Mouse (Mus musculus): ENCODE data around the gene 1700018F24Rik.

1700018F24Rik gene

DNA sequence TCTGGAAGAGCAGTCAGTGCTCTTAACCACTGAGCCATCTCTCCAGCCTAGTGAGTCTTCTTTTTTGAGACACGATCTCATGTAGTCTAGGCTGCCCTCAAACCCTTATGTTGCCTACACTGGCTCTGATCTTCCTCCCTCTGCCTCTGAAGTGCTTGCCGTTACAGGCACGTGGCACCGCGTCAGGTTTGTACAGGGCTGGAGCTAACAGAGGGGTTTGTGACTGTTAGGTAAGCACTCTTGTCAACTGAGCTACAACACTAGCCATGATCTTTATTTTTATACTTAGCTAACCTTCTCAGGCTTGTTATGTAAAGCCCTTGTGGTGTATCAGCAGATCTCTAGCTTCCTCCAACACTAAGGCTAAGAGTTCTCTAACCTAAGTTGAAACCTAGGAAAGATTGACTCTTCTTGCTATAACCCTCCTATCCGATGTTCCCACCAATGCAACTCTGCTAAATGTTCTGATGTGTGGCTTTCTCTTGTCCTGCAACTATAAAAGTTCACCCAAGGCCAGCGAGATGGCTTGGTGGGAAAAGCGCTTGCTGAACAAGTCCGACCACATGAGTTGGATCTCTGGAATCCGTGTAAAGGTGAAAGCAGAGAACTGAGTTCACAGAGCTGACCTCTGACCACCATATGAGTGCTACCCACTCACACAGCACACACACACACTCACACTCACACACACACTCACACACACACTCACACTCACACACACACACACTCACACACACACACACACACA, 39.2 kb downstream of the 1700018F24Rik start:
- no peak for DNase-seq (ENCODE audit: low read depth, low spot score)

DNA sequence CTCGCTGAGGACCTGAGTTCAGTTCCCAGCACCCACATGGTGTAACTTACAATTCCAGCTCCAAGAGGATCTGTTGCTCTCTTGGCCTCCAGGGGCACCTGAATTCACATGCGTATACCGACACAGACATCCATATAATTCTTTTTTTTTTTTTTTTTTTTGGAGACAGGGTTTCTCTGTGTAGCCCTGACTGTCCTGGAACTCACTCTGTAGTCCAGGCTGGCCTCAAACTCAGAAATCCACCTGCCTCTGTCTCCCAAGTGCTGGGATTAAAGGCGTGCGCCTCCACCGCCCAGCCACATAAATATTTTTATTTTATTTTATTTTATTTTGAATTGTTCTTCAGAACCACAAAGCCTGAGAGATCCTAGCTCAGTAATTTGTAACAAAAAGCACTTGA, 40.4 kb downstream of the 1700018F24Rik start:
- peak; percentile 7 for DNase-seq (ENCODE audit: low read depth, low spot score)

DNA sequence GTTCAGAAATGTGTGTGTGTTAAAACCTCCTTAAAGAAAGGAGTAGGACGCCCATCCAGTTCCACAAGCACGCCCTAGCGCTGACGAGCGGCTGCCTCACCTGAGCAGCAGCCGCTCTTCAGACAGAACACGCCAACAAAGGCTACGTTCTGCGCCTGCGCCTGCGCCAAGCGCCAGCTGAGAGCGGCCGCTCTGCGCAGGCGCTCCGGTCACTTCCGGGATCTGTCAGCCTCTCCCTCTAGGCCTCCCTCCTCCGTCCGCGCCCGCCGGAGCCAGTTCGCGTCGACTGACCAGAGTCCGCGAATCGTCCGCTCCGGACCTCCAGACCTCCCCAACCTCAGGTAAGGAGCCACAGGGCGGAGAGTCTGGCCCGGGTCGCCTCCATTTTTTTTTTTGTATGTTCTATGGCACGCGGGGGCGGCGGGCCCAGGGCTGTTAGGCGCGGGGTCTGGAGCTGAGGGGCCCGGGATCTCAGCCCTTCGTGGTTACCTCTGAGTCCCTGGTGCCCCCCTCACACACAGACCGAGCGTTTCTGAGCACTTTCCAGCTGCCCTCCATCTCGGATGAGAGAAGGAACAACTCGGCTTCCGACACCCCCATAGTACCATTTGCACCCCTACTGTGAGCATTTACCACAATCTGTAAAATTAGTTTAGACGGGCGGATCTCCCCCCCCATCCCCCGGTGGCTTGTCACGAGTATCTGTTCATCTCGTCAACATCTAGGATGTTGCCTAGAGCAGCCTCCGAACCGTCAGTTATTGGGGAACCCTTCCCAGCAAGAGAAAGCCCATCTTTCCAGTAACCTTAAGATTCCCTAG, 41.1 kb downstream of the 1700018F24Rik start, which contains the start of the genes Arpc1a and Kpna7:
Arpc1a (plus strand) TSS at position 199 of the 820 bp plus-strand sequence.
Kpna7 (minus strand) TSS at position 399 of the 820 bp plus-strand sequence.
- peak; percentile 98 for DNase-seq (ENCODE audit: low read depth, low spot score)

DNA sequence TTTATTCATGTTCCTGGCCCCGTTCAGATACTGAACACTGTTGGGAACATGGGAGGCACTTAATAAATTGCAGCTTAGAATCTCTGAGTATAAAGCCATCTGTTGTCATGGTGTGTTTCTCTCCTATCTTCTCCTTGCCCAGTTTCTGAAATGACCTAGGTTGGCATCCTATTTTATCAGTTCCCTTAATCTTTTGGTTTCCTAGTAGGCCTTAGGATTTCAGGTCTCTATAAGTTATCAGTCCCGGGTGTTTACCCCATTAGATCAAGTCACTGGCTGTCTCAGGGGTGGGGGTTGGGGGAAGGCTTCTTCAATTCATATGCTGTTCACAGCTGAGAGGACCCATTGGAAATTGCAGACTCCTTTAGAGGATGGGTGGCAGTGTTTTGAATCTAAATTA, 42.0 kb downstream of the 1700018F24Rik start:
- no peak for DNase-seq (ENCODE audit: low read depth, low spot score)

DNA sequence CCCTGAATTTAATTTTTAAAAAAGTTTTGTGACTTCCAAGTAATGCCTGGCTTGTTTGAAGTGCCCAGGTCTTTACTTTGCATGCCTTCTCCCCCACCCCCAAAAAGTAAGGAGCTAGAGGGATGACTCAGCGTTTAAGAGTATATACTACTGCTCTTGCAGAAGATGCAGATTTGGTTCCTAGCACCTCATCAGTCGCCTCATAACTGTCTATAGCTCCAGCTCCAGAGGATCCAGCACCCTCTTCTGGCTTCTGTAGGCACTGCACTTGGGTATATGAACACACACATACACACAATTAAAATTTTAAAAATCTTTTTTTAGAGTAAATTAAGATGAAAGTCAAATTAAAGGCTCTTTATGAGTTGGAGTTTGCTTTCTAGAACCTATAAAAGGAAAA, 45.4 kb downstream of the 1700018F24Rik start:
- peak; percentile 38 for DNase-seq (ENCODE audit: low read depth, low spot score)

DNA sequence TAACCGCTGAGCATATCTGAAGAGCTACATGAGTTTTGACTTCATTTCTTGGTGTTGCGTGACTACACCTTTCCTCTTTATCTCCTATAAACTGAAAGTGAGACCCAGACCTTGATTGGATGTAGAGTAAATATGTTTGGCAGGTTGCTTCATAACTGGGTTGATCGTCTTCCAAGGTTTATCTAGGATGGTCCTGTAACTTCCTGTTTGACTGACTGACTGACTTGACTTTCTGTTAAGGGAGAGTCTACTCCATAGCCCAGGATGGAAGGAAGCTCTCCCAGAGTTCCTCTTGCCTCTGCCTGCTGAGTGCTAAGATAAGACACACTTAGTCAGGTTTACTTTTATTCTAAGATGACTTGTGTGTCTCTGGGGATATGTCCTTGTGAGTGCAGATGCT, 47.1 kb downstream of the 1700018F24Rik start:
- DNase-seq (ENCODE audit: low read depth, low spot score) = no peak
